ENCODE assay signal across 28 mouse cellular contexts in the genomic region with DNA sequence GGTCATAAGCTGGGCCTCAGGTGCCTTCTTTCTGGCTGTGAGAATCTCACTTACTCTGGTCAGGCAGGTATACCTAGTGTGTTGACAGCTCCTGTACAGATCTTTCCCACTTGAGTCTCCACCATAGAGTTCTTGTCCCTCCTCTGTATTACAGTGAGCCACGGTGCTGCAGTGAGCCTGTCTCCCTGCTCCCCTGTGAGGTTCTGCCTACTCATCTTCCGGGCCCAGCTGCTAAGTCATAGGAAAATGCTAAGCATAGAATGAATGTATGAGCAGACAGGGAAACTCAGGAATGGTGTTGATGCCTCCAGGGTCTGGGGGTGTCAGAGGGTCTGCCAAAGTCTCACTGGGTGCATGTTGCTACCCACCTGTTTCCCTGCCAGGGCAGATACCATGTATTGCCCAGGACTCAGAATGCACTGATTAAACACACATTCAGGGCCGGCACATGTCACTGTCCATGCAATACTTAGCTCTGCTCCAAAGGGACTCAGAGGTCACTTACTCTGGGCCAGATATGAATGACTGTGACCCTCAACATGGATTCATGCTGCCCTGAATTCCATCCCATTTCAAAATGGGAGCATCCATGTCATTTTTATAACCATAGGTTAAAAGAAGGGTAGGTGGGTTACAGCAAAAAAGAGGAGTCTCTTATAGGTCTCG. TPM values are rescaled to one million over a fixed set of nuclear protein-coding genes. Genes with fewer than 3 reads are reported as not detected.
"Had no signal": no experiment of that assay in that cellular context is flagged by ENCODE, and none has a peak within 500 bp of the region (broad histone marks: within the 10 kb centered on the region; RNA-seq: fewer than 3 reads in every experiment).

No protein-coding gene starts in this region.

- ATAC-seq: intestine, embryonic 15.5 days; liver, postnatal 0 days; lung, postnatal 0 days; midbrain, embryonic 16.5 days had no signal

- H3K27ac ChIP-seq: intestine, embryonic 15.5 days; kidney, postnatal 0 days; layer of hippocampus, adult 2 months; limb, embryonic 10.5 days; limb, embryonic 13.5 days; liver, embryonic 14.5 days; midbrain, embryonic 12.5 days; neural tube, embryonic 13.5 days had no signal

- H3K9me3 ChIP-seq: intestine, embryonic 15.5 days; limb, embryonic 10.5 days; limb, embryonic 13.5 days; midbrain, embryonic 12.5 days; neural tube, embryonic 13.5 days had no signal

- H3K36me3 ChIP-seq: intestine, embryonic 15.5 days; limb, embryonic 10.5 days; limb, embryonic 13.5 days; midbrain, embryonic 12.5 days; neural tube, embryonic 13.5 days had no signal

- DNase-seq: kidney, adult 2 months; kidney, postnatal 25 days; layer of hippocampus, adult 9-11 months; liver; liver, postnatal 0 days; lung, embryonic 14.5 days; retina, postnatal 1 day; thymus, postnatal 25 days had no signal

- H3K27me3 ChIP-seq: intestine, embryonic 15.5 days; limb, embryonic 13.5 days; neural tube, embryonic 13.5 days had no signal

- H3K9ac ChIP-seq: intestine, embryonic 15.5 days; limb, embryonic 13.5 days; liver, embryonic 14.5 days; liver, postnatal 0 days; lung, embryonic 14.5 days; midbrain, embryonic 12.5 days; neural tube, embryonic 13.5 days had no signal

- H3K4me3 ChIP-seq: intestine, embryonic 15.5 days; layer of hippocampus, adult 2 months; limb, embryonic 10.5 days; limb, embryonic 13.5 days; midbrain, embryonic 12.5 days; myocyte; neural tube, embryonic 13.5 days had no signal

- H3K4me2 ChIP-seq: intestine, embryonic 15.5 days; limb, embryonic 13.5 days; lung, embryonic 14.5 days; midbrain, embryonic 12.5 days; neural tube, embryonic 13.5 days had no signal

- H3K4me1 ChIP-seq: intestine, embryonic 15.5 days; limb, embryonic 10.5 days; limb, embryonic 13.5 days; midbrain, embryonic 12.5 days; neural tube, embryonic 13.5 days had no signal

RNA-seq across cellular contexts. Expression of gene Fam69b, which starts 12.7 kb away (rescaled TPM):
- total RNA-seq: monocyte, adult 5-6 weeks; neutrophil, adult 5-6 weeks had no signal

RNA-seq across cellular contexts. Expression of gene Gm20532, which starts 29.2 kb away (rescaled TPM):
- total RNA-seq: layer of hippocampus, adult 2 months; layer of hippocampus, postnatal 25 days; left cerebral cortex, adult 18-20 months; left cerebral cortex, postnatal 25 days; monocyte, adult 5-6 weeks; neutrophil, adult 5-6 weeks had no signal
- polyA plus RNA-seq: intestine, embryonic 15.5 days; kidney, adult 2 months; kidney, embryonic 14.5 days; kidney, postnatal 0 days; large intestine, adult 2 months; limb, embryonic 10.5 days; limb, embryonic 13.5 days; liver, embryonic 14.5 days; liver, postnatal 0 days; lung, embryonic 14.5 days; lung, postnatal 0 days; midbrain, embryonic 12.5 days; midbrain, embryonic 16.5 days; myocyte; neural tube, embryonic 13.5 days; stomach, embryonic 14.5 days; thymus, postnatal 0 days had no signal

RNA-seq across cellular contexts. Expression of gene Egfl7, which starts 35.8 kb away (rescaled TPM):
- total RNA-seq: monocyte, adult 5-6 weeks had no signal

RNA-seq across cellular contexts. Expression of gene Lcn4, which starts 55.5 kb away (rescaled TPM):
- total RNA-seq: layer of hippocampus, adult 2 months; layer of hippocampus, postnatal 25 days; left cerebral cortex, adult 18-20 months; left cerebral cortex, postnatal 25 days; monocyte, adult 5-6 weeks had no signal
- polyA plus RNA-seq: intestine, embryonic 15.5 days; kidney, embryonic 14.5 days; kidney, postnatal 0 days; limb, embryonic 10.5 days; limb, embryonic 13.5 days; liver, embryonic 14.5 days; lung, embryonic 14.5 days; lung, postnatal 0 days; midbrain, embryonic 12.5 days; midbrain, embryonic 16.5 days; myocyte; neural tube, embryonic 13.5 days; stomach, embryonic 14.5 days had no signal
